Mouse (Mus musculus): ENCODE measurements around the gene Akap13. TPM values are rescaled to one million over a fixed set of nuclear protein-coding genes. Genes with fewer than 3 reads are reported as not detected.

Akap13 gene
- total and polyA plus RNA-seq, 2 experiments = 8.5 to 92.1 TPM

DNA sequence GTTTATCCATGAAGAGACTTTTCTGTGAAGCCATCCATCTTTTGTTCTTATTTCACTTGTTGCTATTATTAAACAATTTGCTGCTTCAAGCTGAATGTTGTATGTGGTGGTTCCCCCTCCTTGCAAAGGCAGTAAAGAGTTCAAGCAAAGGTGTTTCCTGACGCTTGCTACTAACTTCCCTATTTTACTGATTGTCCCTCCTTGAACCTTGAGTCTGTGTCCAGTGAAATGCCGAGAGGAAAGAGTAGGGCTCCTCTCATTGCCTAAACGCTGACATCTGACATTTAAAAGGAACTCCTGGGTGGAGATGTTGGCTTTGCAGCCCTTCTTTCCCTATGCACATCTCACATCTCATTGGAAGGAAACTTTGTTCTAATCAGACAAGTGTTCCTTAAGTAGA, 183.4 kb downstream of the Akap13 start:
- H3K4me1 ChIP-seq (ENCODE audit: control insufficient read depth, insufficient read depth, low read length) = peaks cover 22% of the 10 kb centered on the region
- H3K4me3 ChIP-seq (ENCODE audit: insufficient read depth, low read depth, low read length) = no peak overlapping the region
- no peak overlapping the region for H3K27ac ChIP-seq (replicated peaks; ENCODE audit: insufficient read depth, low read depth, low read length)
- peaks cover 19% of the 10 kb centered on the region; the same call in 1 of the 2 replicates for H3K79me2 ChIP-seq (ENCODE audit: control insufficient read depth, insufficient read depth, low read length)
- no peak overlapping the region for H3K9ac ChIP-seq (ENCODE audit: low read depth, low read length)
- DNase-seq (ENCODE audit: extremely low read depth, low read depth, low spot score) = no peak
- no peak for TF ChIP-seq POLR2A (IDR thresholded peaks at IDR 0.05; ENCODE audit: extremely low read depth, insufficient read depth, low read length)
- TF ChIP-seq CTCF (IDR thresholded peaks at IDR 0.05; ENCODE audit: low read depth, low read length) = no peak
- H3K27me3 ChIP-seq (ENCODE audit: control insufficient read depth, insufficient read depth, low read length) = no peaks in the 10 kb centered on the region
- peaks cover 2% of the 10 kb centered on the region for H3K36me3 ChIP-seq (ENCODE audit: control insufficient read depth, insufficient read depth, low read length)
- WGBS = 62% methylated on average over 3 of the region's 3 CpGs

DNA sequence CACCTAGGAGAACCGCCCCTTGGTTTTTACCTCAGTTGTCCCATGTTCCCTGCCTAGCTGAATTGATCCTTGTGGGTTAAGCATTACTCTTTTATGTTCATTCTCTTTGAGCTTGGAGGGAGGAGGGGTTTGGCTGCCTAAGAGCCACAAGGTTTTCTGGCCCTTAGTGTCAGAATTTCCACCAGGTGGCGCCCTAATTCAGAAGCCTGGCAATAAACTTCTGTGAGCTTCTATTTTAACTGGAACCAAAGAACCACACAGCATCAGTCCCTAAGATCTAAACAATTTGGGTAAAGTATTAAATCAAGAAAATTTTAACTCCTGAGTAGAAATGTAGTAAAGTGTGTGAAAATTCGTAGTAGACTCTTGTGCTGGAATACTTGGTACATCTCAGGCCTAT, 184.2 kb downstream of the Akap13 start:
- TF ChIP-seq CTCF (IDR thresholded peaks at IDR 0.05; ENCODE audit: low read depth, low read length) (peak; percentile 27; the same call in 1 of the 2 replicates), POLR2A (IDR thresholded peaks at IDR 0.05; ENCODE audit: extremely low read depth, insufficient read depth, low read length) (no peak)
- H3K27me3 ChIP-seq (ENCODE audit: control insufficient read depth, insufficient read depth, low read length) = no peaks in the 10 kb centered on the region
- H3K79me2 ChIP-seq (ENCODE audit: control insufficient read depth, insufficient read depth, low read length) = peaks cover 19% of the 10 kb centered on the region; the same call in 1 of the 2 replicates
- no peak overlapping the region for H3K4me3 ChIP-seq (ENCODE audit: insufficient read depth, low read depth, low read length)
- H3K9ac ChIP-seq (ENCODE audit: low read depth, low read length) = no peak overlapping the region
- H3K27ac ChIP-seq (replicated peaks; ENCODE audit: insufficient read depth, low read depth, low read length) = no peak overlapping the region
- peak; percentile 80 for DNase-seq (ENCODE audit: extremely low read depth, low read depth, low spot score)
- 18% methylated on average over 3 of the region's 3 CpGs for WGBS
- H3K4me1 ChIP-seq (ENCODE audit: control insufficient read depth, insufficient read depth, low read length) = peaks cover 25% of the 10 kb centered on the region
- H3K36me3 ChIP-seq (ENCODE audit: control insufficient read depth, insufficient read depth, low read length) = peaks cover 2% of the 10 kb centered on the region

DNA sequence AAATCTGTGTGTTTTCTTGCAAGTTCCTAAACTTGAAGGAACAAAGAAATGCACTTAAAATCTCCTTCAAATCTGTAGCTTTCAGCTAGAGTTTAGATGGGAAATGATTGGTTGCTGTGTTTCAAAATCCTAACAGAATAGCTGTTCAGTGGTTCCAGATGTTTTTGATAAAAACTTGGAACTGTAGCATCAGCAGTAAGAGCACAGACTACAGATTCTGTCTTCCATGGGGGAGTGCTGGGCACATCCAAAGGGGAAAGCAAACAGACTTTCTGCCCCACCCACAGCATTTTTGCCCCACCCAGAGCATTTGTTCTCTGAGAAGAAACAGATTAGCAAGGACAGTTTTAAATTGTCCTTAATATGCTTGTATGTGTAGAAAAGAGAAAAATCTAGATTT, 184.7 kb downstream of the Akap13 start:
- Histone ChIP-seq H3K36me3 (ENCODE audit: control insufficient read depth, insufficient read depth, low read length) (peaks cover 2% of the 10 kb centered on the region), H3K27me3 (ENCODE audit: control insufficient read depth, insufficient read depth, low read length) (no peaks in the 10 kb centered on the region), H3K4me3 (ENCODE audit: insufficient read depth, low read depth, low read length) (no peak overlapping the region), H3K79me2 (ENCODE audit: control insufficient read depth, insufficient read depth, low read length) (peaks cover 21% of the 10 kb centered on the region; the same call in 1 of the 2 replicates), H3K4me1 (ENCODE audit: control insufficient read depth, insufficient read depth, low read length) (peaks cover 27% of the 10 kb centered on the region), H3K27ac (replicated peaks; ENCODE audit: insufficient read depth, low read depth, low read length) (no peak overlapping the region), H3K9ac (ENCODE audit: low read depth, low read length) (no peak overlapping the region)
- DNase-seq (ENCODE audit: extremely low read depth, low read depth, low spot score) = no peak
- no peak for TF ChIP-seq CTCF (IDR thresholded peaks at IDR 0.05; ENCODE audit: low read depth, low read length)
- no peak for TF ChIP-seq POLR2A (IDR thresholded peaks at IDR 0.05; ENCODE audit: extremely low read depth, insufficient read depth, low read length)

DNA sequence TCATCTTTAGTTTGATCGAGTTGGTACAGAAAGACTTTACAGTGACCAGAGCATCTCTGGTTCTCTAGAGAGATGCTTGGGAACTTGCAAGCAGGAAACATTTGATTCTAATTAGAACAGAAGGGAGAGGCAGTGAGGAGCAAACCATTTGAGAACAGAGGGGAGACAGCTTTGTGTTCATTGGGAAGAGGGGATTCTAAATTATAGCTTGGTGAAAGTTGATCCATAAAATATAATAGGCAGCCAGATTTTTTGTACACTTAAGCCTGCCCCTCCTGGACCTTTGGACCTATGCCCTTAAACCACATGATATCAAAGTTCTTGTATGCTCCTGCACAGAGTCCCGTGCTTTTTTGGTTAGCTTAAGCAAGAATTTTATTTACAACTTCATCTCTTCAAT, 185.3 kb downstream of the Akap13 start:
- Histone ChIP-seq H3K79me2 (ENCODE audit: control insufficient read depth, insufficient read depth, low read length) (peaks cover 21% of the 10 kb centered on the region; the same call in 1 of the 2 replicates), H3K27ac (replicated peaks; ENCODE audit: insufficient read depth, low read depth, low read length) (peak overlapping the region; percentile 69), H3K4me3 (ENCODE audit: insufficient read depth, low read depth, low read length) (no peak overlapping the region), H3K9ac (ENCODE audit: low read depth, low read length) (no peak overlapping the region), H3K4me1 (ENCODE audit: control insufficient read depth, insufficient read depth, low read length) (peaks cover 27% of the 10 kb centered on the region), H3K36me3 (ENCODE audit: control insufficient read depth, insufficient read depth, low read length) (peaks cover 2% of the 10 kb centered on the region), H3K27me3 (ENCODE audit: control insufficient read depth, insufficient read depth, low read length) (no peaks in the 10 kb centered on the region)
- peak; percentile 89 for DNase-seq (ENCODE audit: extremely low read depth, low read depth, low spot score)
- 16% methylated on average over 2 of the region's 2 CpGs for WGBS
- no peak for TF ChIP-seq POLR2A (IDR thresholded peaks at IDR 0.05; ENCODE audit: extremely low read depth, insufficient read depth, low read length)
- TF ChIP-seq CTCF (IDR thresholded peaks at IDR 0.05; ENCODE audit: low read depth, low read length) = no peak

DNA sequence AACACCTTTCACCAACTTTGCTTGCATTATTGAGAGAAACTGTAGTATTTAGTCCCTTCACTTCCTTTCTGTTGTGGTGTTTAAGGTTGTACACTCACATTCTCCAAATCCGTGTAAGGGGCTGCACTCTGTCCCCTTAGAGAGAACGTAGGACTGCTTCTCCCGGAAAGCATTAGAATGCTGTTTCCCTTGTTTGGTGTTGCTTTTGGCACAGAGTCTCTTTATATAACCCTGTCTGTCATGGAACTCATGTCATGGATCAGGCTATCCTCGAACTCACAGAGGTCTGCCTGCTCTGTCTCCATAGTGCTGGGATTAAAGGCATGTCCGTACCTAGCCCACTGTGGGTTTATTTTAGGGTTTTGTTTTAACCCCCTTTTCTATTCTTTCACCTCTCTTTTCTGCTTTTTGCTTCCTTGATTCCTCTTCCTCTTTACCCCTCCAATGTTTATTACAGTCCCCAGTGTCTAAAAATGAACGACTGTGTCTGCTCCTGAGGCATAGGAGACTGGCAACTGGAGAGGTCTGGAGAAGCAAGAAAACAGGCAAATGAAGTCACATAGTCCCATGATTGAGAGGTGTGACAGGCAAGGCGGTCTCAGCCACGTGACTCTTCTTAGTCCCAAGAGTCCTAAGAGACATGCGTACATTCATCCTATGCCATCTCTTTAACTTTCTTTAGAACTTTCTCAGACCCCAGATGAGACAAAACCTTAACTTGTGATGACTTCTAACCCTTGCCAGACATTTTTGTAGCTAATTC, 186.3 kb downstream of the Akap13 start:
- TF ChIP-seq CTCF (IDR thresholded peaks at IDR 0.05; ENCODE audit: low read depth, low read length) = no peak
- TF ChIP-seq POLR2A (IDR thresholded peaks at IDR 0.05; ENCODE audit: extremely low read depth, insufficient read depth, low read length) = no peak
- Histone ChIP-seq H3K27ac (replicated peaks; ENCODE audit: insufficient read depth, low read depth, low read length) (peak overlapping the region; percentile 26; the same call in 1 of the 2 replicates), H3K9ac (ENCODE audit: low read depth, low read length) (no peak overlapping the region), H3K36me3 (ENCODE audit: control insufficient read depth, insufficient read depth, low read length) (peaks cover 2% of the 10 kb centered on the region), H3K27me3 (ENCODE audit: control insufficient read depth, insufficient read depth, low read length) (no peaks in the 10 kb centered on the region), H3K4me3 (ENCODE audit: insufficient read depth, low read depth, low read length) (no peak overlapping the region), H3K79me2 (ENCODE audit: control insufficient read depth, insufficient read depth, low read length) (peaks cover 21% of the 10 kb centered on the region; the same call in 1 of the 2 replicates), H3K4me1 (ENCODE audit: control insufficient read depth, insufficient read depth, low read length) (peaks cover 27% of the 10 kb centered on the region)
- 72% methylated on average over 9 of the region's 9 CpGs for WGBS
- DNase-seq (ENCODE audit: extremely low read depth, low read depth, low spot score) = no peak
